Mouse (Mus musculus): ENCODE results near the gene Med15. TPM values are rescaled to one million over a fixed set of nuclear protein-coding genes. Genes with fewer than 3 reads are reported as not detected.

Gene Med15
- polyA plus RNA-seq, 1 experiment, result 96.9 TPM

- no peak for DNase-seq
- H3K4me3 ChIP-seq (replicated peaks; ENCODE audit: extremely low read depth, low read depth, low read length), result no peak overlapping the region
- WGBS, result 68% methylated on average over 5 of the region's 5 CpGs
- no peak for TF ChIP-seq POLR2A (IDR thresholded peaks at IDR 0.05; ENCODE audit: borderline replicate concordance, extremely low read depth, low read depth, low read length)
- TF ChIP-seq CTCF (IDR thresholded peaks at IDR 0.05; ENCODE audit: insufficient read depth, low read length), result no peak
- no peaks in the 10 kb centered on the region for H3K4me1 ChIP-seq (ENCODE audit: control insufficient read depth, insufficient read depth, low read length)
These were observed 76.3 kb downstream of the Med15 start for GRCm38 (mm10) chr16:17656212-17656871.

GRCm38 (mm10) chr16:17654188-17654795 is 78.4 kb downstream of the Med15 start:
- TF ChIP-seq CTCF (IDR thresholded peaks at IDR 0.05; ENCODE audit: insufficient read depth, low read length) (no peak), POLR2A (IDR thresholded peaks at IDR 0.05; ENCODE audit: borderline replicate concordance, extremely low read depth, low read depth, low read length) (no peak)
- no peak for DNase-seq
- no peak overlapping the region for H3K4me3 ChIP-seq (replicated peaks; ENCODE audit: extremely low read depth, low read depth, low read length)
- no peaks in the 10 kb centered on the region for H3K4me1 ChIP-seq (ENCODE audit: control insufficient read depth, insufficient read depth, low read length)
- WGBS, result 92% methylated on average over 4 of the region's 4 CpGs

DNA sequence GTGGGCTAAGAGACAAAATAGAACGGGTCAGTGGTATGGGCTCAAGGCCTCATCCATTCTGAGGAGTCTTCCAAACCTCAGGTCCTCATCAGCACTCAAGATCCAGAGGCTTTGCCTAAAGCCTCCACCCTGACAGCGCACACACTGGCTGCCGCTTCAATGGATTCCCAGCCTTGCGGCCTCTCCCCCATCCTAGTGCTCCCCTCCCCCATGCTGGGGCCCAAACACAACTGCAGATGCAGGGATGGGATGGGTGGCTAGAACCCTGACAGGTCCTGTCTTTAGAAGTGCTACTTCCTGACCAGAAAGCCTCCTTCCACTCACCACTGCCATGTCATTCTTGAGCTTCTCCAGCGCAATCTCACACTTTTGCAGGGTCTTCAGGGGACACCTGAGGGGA is 79.1 kb downstream of the Med15 start:
- 93% methylated on average over 5 of the region's 5 CpGs for WGBS
- TF ChIP-seq CTCF (IDR thresholded peaks at IDR 0.05; ENCODE audit: insufficient read depth, low read length), result no peak
- no peak for TF ChIP-seq POLR2A (IDR thresholded peaks at IDR 0.05; ENCODE audit: borderline replicate concordance, extremely low read depth, low read depth, low read length)
- no peak overlapping the region for H3K4me3 ChIP-seq (replicated peaks; ENCODE audit: extremely low read depth, low read depth, low read length)
- DNase-seq, result no peak
- H3K4me1 ChIP-seq (ENCODE audit: control insufficient read depth, insufficient read depth, low read length), result no peaks in the 10 kb centered on the region

GRCm38 (mm10) chr16:17652607-17653006 is 80.1 kb downstream of the Med15 start:
- no peak for TF ChIP-seq POLR2A (IDR thresholded peaks at IDR 0.05; ENCODE audit: borderline replicate concordance, extremely low read depth, low read depth, low read length)
- no peak for TF ChIP-seq CTCF (IDR thresholded peaks at IDR 0.05; ENCODE audit: insufficient read depth, low read length)
- no peaks in the 10 kb centered on the region for H3K4me1 ChIP-seq (ENCODE audit: control insufficient read depth, insufficient read depth, low read length)
- H3K4me3 ChIP-seq (replicated peaks; ENCODE audit: extremely low read depth, low read depth, low read length), result no peak overlapping the region
- DNase-seq, result no peak
- WGBS, result 90% methylated on average over 4 of the region's 4 CpGs

GRCm38 (mm10) chr16:17650711-17651110 is 82.0 kb downstream of the Med15 start:
- DNase-seq, result no peak
- WGBS, result 97% methylated on average over 1 of the region's 1 CpGs
- no peak for TF ChIP-seq CTCF (IDR thresholded peaks at IDR 0.05; ENCODE audit: insufficient read depth, low read length)
- no peak for TF ChIP-seq POLR2A (IDR thresholded peaks at IDR 0.05; ENCODE audit: borderline replicate concordance, extremely low read depth, low read depth, low read length)

DNA sequence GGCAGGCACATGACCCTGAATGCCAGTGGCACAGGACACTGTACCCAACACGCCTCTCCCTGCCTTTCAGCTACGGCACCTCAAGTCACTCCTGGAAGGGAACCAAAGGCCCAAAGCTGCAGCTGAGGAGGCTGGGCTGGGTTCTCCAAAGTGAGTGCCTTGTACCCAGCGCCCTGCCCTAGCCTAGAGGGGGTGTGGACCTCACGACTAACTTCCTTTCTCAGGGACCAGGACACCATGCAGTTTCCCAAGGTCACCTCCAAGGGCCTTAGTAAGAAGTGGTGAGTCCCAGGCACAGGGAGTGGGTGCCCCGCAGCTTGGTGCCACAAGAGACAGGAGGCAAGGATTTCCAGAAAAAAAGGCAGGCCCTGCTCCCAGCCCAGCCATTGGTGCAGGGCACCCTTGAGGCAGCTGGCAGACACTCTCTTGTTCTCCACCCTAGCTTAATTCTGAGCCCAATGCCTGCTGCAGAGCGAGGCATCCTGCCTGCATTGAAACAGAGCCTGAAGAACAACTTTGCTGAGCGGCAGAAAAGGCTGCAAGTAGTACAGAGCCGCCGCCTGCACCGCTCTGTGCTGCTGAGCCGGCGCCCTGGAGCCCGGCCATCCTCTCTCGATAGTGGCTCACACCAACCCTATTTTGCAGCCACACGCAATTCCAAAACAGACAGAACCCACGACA is 82.6 kb downstream of the Med15 start:
- TF ChIP-seq POLR2A (IDR thresholded peaks at IDR 0.05; ENCODE audit: borderline replicate concordance, extremely low read depth, low read depth, low read length), result no peak
- peaks cover 5% of the 10 kb centered on the region for H3K4me1 ChIP-seq (ENCODE audit: control insufficient read depth, insufficient read depth, low read length)
- no peak for DNase-seq
- H3K4me3 ChIP-seq (replicated peaks; ENCODE audit: extremely low read depth, low read depth, low read length), result no peak overlapping the region
- 86% methylated on average over 16 of the region's 16 CpGs for WGBS

More at GRCm38 (mm10) chr16:17650711-17651110, 82.0 kb downstream of the Med15 start:
- Histone ChIP-seq H3K4me1 (ENCODE audit: control insufficient read depth, insufficient read depth, low read length) (peaks cover 5% of the 10 kb centered on the region), H3K4me3 (replicated peaks; ENCODE audit: extremely low read depth, low read depth, low read length) (no peak overlapping the region)

DNA sequence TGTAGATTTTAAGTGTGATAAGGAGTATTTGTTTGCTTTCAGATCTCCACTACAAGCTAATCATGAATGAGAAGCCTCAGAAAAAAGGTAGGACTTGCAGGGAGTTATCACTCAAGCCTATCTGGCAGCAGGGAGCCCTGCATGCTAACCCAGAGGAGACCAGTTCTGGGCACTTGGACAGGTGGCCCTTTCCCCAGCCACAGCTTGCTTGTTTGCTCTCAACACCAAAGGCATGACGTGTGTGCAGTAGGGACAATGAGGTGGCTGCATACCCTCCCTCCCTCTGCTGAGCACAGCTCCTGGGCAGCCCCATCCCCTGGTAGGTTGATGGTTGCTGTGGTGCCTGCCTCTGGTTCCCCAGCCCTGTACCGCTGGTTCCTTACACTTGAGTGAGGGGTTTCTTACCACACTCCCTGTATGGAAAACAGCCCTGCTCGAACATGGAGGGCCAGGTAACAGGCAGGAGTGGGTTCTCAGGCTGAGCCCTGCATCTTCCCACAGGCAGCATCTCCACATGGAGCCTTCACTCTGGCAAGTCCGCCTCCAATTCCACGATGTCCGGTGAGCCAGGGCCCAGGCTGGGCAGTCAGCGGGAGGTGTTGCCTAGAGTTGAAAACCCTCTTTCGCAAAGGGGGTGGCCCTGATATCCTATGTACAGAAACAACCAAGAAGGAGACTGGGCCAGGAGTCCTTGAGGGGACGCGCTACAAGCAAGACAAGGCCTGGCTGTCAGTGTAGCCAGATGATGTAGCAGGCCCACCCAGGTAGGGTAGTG is 84.9 kb downstream of the Med15 start:
- no peak for DNase-seq
- WGBS, result 85% methylated on average over 10 of the region's 10 CpGs

GRCm38 (mm10) chr16:17647156-17647555 is 85.5 kb downstream of the Med15 start:
- WGBS, result 41% methylated on average over 1 of the region's 1 CpGs
- Histone ChIP-seq H3K4me3 (replicated peaks; ENCODE audit: extremely low read depth, low read depth, low read length) (no peak overlapping the region), H3K4me1 (ENCODE audit: control insufficient read depth, insufficient read depth, low read length) (peaks cover 5% of the 10 kb centered on the region)
- DNase-seq, result no peak
- TF ChIP-seq CTCF (IDR thresholded peaks at IDR 0.05; ENCODE audit: insufficient read depth, low read length), result no peak
- no peak for TF ChIP-seq POLR2A (IDR thresholded peaks at IDR 0.05; ENCODE audit: borderline replicate concordance, extremely low read depth, low read depth, low read length)

More for the DNA sequence above, 84.9 kb downstream of the Med15 start:
- H3K4me1 ChIP-seq (ENCODE audit: control insufficient read depth, insufficient read depth, low read length), result peaks cover 5% of the 10 kb centered on the region
- no peak overlapping the region for H3K4me3 ChIP-seq (replicated peaks; ENCODE audit: extremely low read depth, low read depth, low read length)
- no peak for TF ChIP-seq POLR2A (IDR thresholded peaks at IDR 0.05; ENCODE audit: borderline replicate concordance, extremely low read depth, low read depth, low read length)
